8 mouse cellular contexts compared by ENCODE assay signal in genomic region chr7:4460576-4461434, GRCm38 (mm10). TPM values are rescaled to one million over a fixed set of nuclear protein-coding genes. Genes with fewer than 3 reads are reported as not detected.
A peak's percentile ranks its signal among the peaks of the same experiment; 100 is the strongest.
DNase-seq lines count a peak whose midpoint lies in the region; ATAC-seq lines count a peak whose summit lies in the region.

TSS of gene Eps8l1 (plus strand) at chr7:4460674.

- H3K9me3 ChIP-seq in heart, embryonic 11.5 days (replicated peaks; ENCODE audit: control insufficient read depth, low read length), result no peaks in the 10 kb centered on the region

- no peaks in the 10 kb centered on the region for H3K36me3 ChIP-seq in heart, embryonic 11.5 days (ENCODE audit: control insufficient read depth, insufficient read depth, low read length)

- peak; percentile 26; the same call in 1 of the 2 replicates for ATAC-seq in heart, embryonic 11.5 days (replicated peaks; ENCODE audit: insufficient number of reproducible peaks, low FRiP score, low TSS enrichment)
- peak; percentile 36; the same call in 1 of the 2 replicates for ATAC-seq in common myeloid progenitor, adult 5-6 weeks (replicated peaks; ENCODE audit: low read depth, poor library complexity, severe bottlenecking)
- ATAC-seq in megakaryocyte, adult 5-6 weeks (ENCODE audit: poor library complexity, severe bottlenecking), result peak; percentile 45

- DNase-seq in heart, adult 9 months (ENCODE audit: low spot score in 2 of 2), result no peak
- peak; percentile 68 for DNase-seq in induced T-regulatory cell, adult 2 months (ENCODE audit: low read depth)
- no peak for DNase-seq in frontal cortex, postnatal 14 days (ENCODE audit: low spot score in 2 of 2)
- DNase-seq in cerebellum, adult 9-10 months, result no peak
- no peak for DNase-seq in c-Kit-positive CD71-positive TER-119-positive erythroid progenitor cells, embryonic 14.5 days (ENCODE audit: low spot score)

- H3K4me2 ChIP-seq in heart, embryonic 11.5 days, result peak within 1 kb of the TSS; percentile 50

- H3K9ac ChIP-seq in heart, embryonic 11.5 days (ENCODE audit: low read depth, low read length), result peak within 1 kb of the TSS; percentile 58; the same call in 1 of the 2 replicates

- H3K4me1 ChIP-seq in heart, embryonic 11.5 days (ENCODE audit: control insufficient read depth, insufficient read depth, low read length), result no peaks in the 10 kb centered on the region

- H3K27me3 ChIP-seq in heart, embryonic 11.5 days (ENCODE audit: control insufficient read depth, insufficient read depth, low read length), result no peaks in the 10 kb centered on the region

- peak within 1 kb of the TSS; percentile 27 for H3K4me3 ChIP-seq in heart, embryonic 11.5 days (ENCODE audit: low read depth, low read length)

- WGBS in heart, embryonic 11.5 days (ENCODE audit: insufficient replicate concordance), result 48% methylated on average over 13 of the region's 16 CpGs

- H3K27ac ChIP-seq in heart, embryonic 11.5 days (ENCODE audit: low read depth, low read length), result no peak within 1 kb of the TSS

RNA-seq across cellular contexts. Expression of gene Eps8l1, which starts in this region (rescaled TPM):
- polyA plus RNA-seq in heart, embryonic 11.5 days (2014; fragmentation: Nextera tagmentation; extraction: Ambion mirVana), result 2.8 and 4.6 TPM in 2 replicates
- 4.2 and 5.6 TPM in 2 replicates for total RNA-seq in common myeloid progenitor, adult 5-6 weeks (2017)
- total RNA-seq in megakaryocyte, adult 5-6 weeks (2015), result 1.4 and 5.3 TPM in 2 replicates
- 4.5 and 5.1 TPM in 2 replicates for total RNA-seq in megakaryocyte, adult 5-6 weeks (2017)
